Mouse (Mus musculus) heart, embryonic 10.5 days (tissue): ENCODE data around the gene Arf1. TPM values are rescaled to one million over a fixed set of nuclear protein-coding genes. Genes with fewer than 3 reads are reported as not detected.

ENCODE experiments used
- DNase-seq: peaks from one replicate; pipeline ENCODE4 v3.0.0-alpha.2; 2017; ENCODE audit warnings: low spot score
- H3K27ac ChIP-seq: fragments of 300-500 bp; sonication (generic); 2 replicates; pipeline ENCODE4 v1.5.1; 2016; ENCODE audit warnings: mild to moderate bottlenecking
- H3K27me3 ChIP-seq: fragments of 300-500 bp; sonication (generic); 2 replicates; pipeline ENCODE4 v1.6.1; 2016; ENCODE audit warnings: mild to moderate bottlenecking; ENCODE audit not compliant: poor library complexity, insufficient read depth, severe bottlenecking
- H3K36me3 ChIP-seq: fragments of 300-500 bp; sonication (generic); 2 replicates; pipeline ENCODE4 v1.6.1; 2016; ENCODE audit warnings: mild to moderate bottlenecking, moderate library complexity
- H3K4me1 ChIP-seq: fragments of 300-500 bp; sonication (generic); 2 replicates; pipeline ENCODE4 v1.6.1; 2016; ENCODE audit warnings: mild to moderate bottlenecking
- H3K4me3 ChIP-seq: fragments of 300-500 bp; sonication (generic); 2 replicates; pipeline ENCODE4 v1.5.1; 2016; ENCODE audit warnings: mild to moderate bottlenecking, moderate library complexity
- H3K9me3 ChIP-seq: fragments of 300-500 bp; sonication (generic); 2 replicates; pipeline ENCODE4 v1.6.1; 2016; ENCODE audit warnings: mild to moderate bottlenecking, moderate library complexity
- WGBS: fragments of 180-500 bp; shearing (Covaris S2); methylation state at CpG from one replicate; pipeline ENCODE4 v1.1.7; 2016; 5-methylcytosine and 5-hydroxymethylcytosine counted together
- polyA plus RNA-seq: library from polyadenylated mRNA; unstranded; fragments of >200 nt; fragmentation: Nextera tagmentation; extraction: Ambion mirVana; gene quantifications from 2 replicates; pipeline ENCODE4 v1.2.1, GENCODE M21; 2016

Arf1 gene
- polyA plus RNA-seq, 1 experiment from 2014 or later, result 707 TPM

- DNase-seq, result no peak
- H3K36me3 ChIP-seq, result no peaks in the 10 kb centered on the region
- WGBS, result 53% methylated on average over 6 of the region's 6 CpGs
- peaks cover 92% of the 10 kb centered on the region for H3K27me3 ChIP-seq
- no peaks in the 10 kb centered on the region for H3K9me3 ChIP-seq
- H3K4me3 ChIP-seq, result no peak overlapping the region
- H3K27ac ChIP-seq, result no peak overlapping the region
- H3K4me1 ChIP-seq, result peaks cover 27% of the 10 kb centered on the region
Measured at GRCm38 (mm10) chr11:59174189-59174838, 53.8 kb downstream of the Arf1 start.

DNA sequence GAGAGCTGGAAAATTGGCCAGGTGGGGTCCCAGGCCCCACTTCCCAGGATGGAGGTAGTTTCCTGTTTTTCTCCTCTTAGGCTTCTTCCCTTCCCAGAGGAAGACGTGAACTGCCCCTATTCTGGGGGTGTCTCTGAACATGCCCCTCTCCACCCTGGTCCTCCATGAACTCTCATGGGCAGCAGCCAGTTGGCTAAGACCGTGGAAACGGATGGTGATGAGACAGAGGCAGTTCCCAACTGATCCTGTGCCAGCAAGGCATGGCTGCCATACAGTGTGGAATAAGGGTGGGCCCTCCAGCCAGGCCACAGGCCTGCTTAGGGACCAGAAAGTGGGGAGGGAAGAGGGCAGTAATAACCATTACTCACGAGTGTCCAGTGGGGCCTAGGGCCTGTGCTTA, 57.5 kb downstream of the Arf1 start:
- Histone ChIP-seq H3K36me3 (no peaks in the 10 kb centered on the region), H3K9me3 (no peaks in the 10 kb centered on the region), H3K4me3 (no peak overlapping the region), H3K27ac (no peak overlapping the region; the same call in 1 of the 2 replicates), H3K27me3 (peaks cover 54% of the 10 kb centered on the region), H3K4me1 (peaks cover 14% of the 10 kb centered on the region)
- WGBS, result 67% methylated on average over 4 of the region's 4 CpGs
- DNase-seq, result no peak

- Histone ChIP-seq H3K9me3 (no peaks in the 10 kb centered on the region), H3K27ac (no peak overlapping the region), H3K4me1 (peaks cover 19% of the 10 kb centered on the region)
Measured at GRCm38 (mm10) chr11:59169807-59170206, 58.3 kb downstream of the Arf1 start.

DNA sequence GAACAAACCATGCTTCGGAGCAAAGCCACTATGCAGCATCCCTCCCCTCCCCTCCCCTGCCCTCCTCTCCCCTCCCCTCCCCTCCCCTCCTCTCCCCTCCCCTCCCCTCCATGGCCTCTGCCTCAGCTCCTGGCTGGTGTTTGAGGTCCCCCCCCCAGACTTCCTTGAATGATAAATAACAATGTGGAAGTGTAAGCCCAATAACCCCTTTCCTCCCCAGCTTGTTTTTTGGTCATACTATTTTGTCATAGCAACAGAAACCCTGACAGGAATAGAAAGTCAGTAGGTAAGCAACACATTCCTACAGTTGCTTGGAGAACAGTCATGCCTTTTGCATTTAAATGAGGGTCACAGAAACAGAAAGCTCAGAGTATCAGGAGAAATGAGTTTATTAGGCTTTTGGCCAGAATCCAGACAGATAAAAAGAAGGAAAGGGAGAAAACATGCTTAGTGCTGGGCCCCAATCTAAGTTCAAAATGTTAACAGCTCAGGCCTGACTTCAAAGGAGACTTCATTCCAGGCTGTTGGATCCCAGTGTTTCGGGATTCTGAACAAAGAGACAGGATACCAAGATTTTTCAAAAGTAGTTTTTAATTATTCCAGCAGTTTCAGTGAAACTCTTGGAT, 62.3 kb downstream of the Arf1 start:
- peaks cover 4% of the 10 kb centered on the region; the same call in 1 of the 2 replicates for H3K36me3 ChIP-seq
- WGBS, result 49% methylated on average over 2 of the region's 2 CpGs
- DNase-seq, result no peak
- H3K27ac ChIP-seq, result peak overlapping the region; percentile 99; the same call in 1 of the 2 replicates
- no peak overlapping the region for H3K4me3 ChIP-seq
- peaks cover 47% of the 10 kb centered on the region for H3K4me1 ChIP-seq
- H3K9me3 ChIP-seq, result no peaks in the 10 kb centered on the region
- H3K27me3 ChIP-seq, result peaks cover 7% of the 10 kb centered on the region; the same call in 1 of the 2 replicates

More at GRCm38 (mm10) chr11:59169807-59170206, 58.3 kb downstream of the Arf1 start:
- WGBS, result 50% methylated on average over 3 of the region's 3 CpGs
- Histone ChIP-seq H3K27me3 (peaks cover 47% of the 10 kb centered on the region), H3K36me3 (no peaks in the 10 kb centered on the region), H3K4me3 (no peak overlapping the region)
- no peak for DNase-seq

- Histone ChIP-seq H3K4me1 (peaks cover 36% of the 10 kb centered on the region), H3K27ac (peak overlapping the region; percentile 99), H3K9me3 (no peaks in the 10 kb centered on the region), H3K4me3 (peak overlapping the region; percentile 84; the same call in 1 of the 2 replicates), H3K27me3 (no peaks in the 10 kb centered on the region), H3K36me3 (peaks cover 4% of the 10 kb centered on the region; the same call in 1 of the 2 replicates)
- DNase-seq, result peak; percentile 84
- WGBS, result 57% methylated on average over 9 of the region's 9 CpGs
Measured at GRCm38 (mm10) chr11:59164384-59164783, 63.7 kb downstream of the Arf1 start.

DNA sequence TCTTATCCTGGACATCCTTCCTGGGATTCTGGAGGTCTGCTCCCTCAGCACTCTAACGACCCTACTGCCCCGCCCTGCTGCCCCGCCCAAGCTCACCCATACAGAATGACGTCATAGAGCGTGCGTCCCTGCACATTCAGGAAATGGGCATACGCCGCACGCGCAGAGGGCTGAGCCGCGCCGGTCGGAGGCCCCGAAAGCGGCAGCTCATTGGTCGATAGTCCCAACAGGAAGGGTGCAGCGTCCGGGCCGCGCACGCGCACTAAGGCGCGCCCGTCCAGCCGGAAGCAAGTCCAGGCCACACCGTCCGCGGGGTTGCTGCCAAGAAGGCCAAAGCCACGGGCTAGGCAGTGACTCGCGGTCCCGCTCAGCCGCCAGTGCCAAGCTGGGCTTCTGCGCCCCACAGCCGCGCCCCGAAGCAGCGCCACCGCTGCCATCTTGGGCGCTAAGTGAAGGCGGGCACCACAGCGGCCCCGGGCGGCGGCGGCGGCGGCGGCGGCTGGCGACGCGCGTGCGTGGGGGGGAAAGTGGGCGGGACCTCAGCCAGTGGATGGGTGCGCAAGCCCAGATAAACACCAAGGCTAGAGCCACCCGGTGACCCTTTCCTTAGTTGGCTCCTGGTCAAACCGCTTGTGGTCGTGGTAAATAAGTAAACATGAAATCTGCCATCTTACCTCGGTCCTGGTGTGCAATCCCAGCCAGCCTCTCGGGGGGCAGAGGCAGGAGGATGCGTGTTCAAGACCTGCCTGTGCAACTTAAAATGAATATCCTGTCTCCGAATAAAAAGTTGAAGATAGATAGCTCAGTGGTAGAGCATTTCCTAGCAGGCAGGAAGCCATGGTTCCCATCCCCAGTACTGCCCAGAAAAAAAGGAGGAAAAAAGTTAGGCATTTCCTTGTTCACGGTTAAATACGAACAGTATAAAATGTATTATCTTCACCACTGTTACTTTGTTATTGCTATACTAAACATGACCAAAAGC, 64.5 kb downstream of the Arf1 start, which contains the start of gene Iba57:
Gene Iba57 (minus strand): TSS at position 485 of the 982 bp plus-strand sequence.
- Histone ChIP-seq H3K27ac (peak within 1 kb of the TSS; percentile 99), H3K4me3 (peak within 1 kb of the TSS; percentile 84), H3K36me3 (peaks cover 10% of the 10 kb centered on the region; the same call in 1 of the 2 replicates), H3K4me1 (peaks cover 36% of the 10 kb centered on the region), H3K27me3 (no peaks in the 10 kb centered on the region), H3K9me3 (no peaks in the 10 kb centered on the region)
- 3% methylated on average over 68 of the region's 68 CpGs for WGBS
- DNase-seq, result peak; percentile 100

- 55% methylated on average over 9 of the region's 9 CpGs for WGBS
- Histone ChIP-seq H3K4me1 (peaks cover 36% of the 10 kb centered on the region), H3K9me3 (no peaks in the 10 kb centered on the region), H3K27me3 (no peaks in the 10 kb centered on the region), H3K36me3 (peaks cover 18% of the 10 kb centered on the region), H3K27ac (peak overlapping the region; percentile 99), H3K4me3 (peak overlapping the region; percentile 84)
- no peak for DNase-seq
Measured at GRCm38 (mm10) chr11:59162443-59163254, 65.4 kb downstream of the Arf1 start.

Other genes with a start within 250 kb of the Arf1 start
- 20.6 and 36.7 TPM in 2 replicates for gene Obscn, start 91.9 kb downstream of the Arf1 start, polyA plus RNA-seq
- 7.8 and 9.2 TPM in 2 replicates for gene Iba57, start 64.5 kb downstream of the Arf1 start, polyA plus RNA-seq
- gene Gjc2, start 45.1 kb downstream of the Arf1 start, polyA plus RNA-seq, result not detected in 2 replicates
- gene Guk1, start 36.1 kb downstream of the Arf1 start, polyA plus RNA-seq, result 127 and 152 TPM in 2 replicates
- gene Mrpl55, start 25.8 kb downstream of the Arf1 start, polyA plus RNA-seq, result 122 and 123 TPM in 2 replicates
- 28.7 and 30.9 TPM in 2 replicates for gene 2310033P09Rik, start 19.9 kb downstream of the Arf1 start, polyA plus RNA-seq
- gene Wnt3a, start 62.5 kb upstream of the Arf1 start, polyA plus RNA-seq, result 0.08 TPM in 1 of 2 replicates, not detected in the other
- 3.8 and 4.1 TPM in 2 replicates for gene Wnt9a, start 78.7 kb upstream of the Arf1 start, polyA plus RNA-seq
- not detected in 2 replicates for gene Prss38, start 147.4 kb upstream of the Arf1 start, polyA plus RNA-seq
- 14.5 and 15.3 TPM in 2 replicates for gene Jmjd4, start 221.8 kb upstream of the Arf1 start, polyA plus RNA-seq
- gene Snap47, start 222.9 kb upstream of the Arf1 start, polyA plus RNA-seq, result 120 and 123 TPM in 2 replicates
- gene Zfp867, start 244.2 kb upstream of the Arf1 start, polyA plus RNA-seq, result 5.2 and 5.9 TPM in 2 replicates